Mouse (Mus musculus) myocyte (in vitro differentiated cells): ENCODE measurements around the gene Ubtf. TPM values are rescaled to one million over a fixed set of nuclear protein-coding genes. Genes with fewer than 3 reads are reported as not detected.

Source experiments
- H3K27me3 ChIP-seq: one replicate; pipeline ENCODE4 v1.6.1; 2011; ENCODE audit not compliant: control insufficient read depth, insufficient read depth, insufficient read length
- H3K36me3 ChIP-seq: one replicate; pipeline ENCODE4 v1.6.1; 2011; ENCODE audit not compliant: control insufficient read depth, insufficient read depth
- H3K4me2 ChIP-seq: one replicate; pipeline ENCODE4 v1.6.1; 2011; ENCODE audit warnings: low read depth, control low read depth
- H3K4me3 ChIP-seq: one replicate; pipeline ENCODE4 v1.5.1; 2011; ENCODE audit warnings: mild to moderate bottlenecking, control low read depth, moderate library complexity
- H3K79me2 ChIP-seq: one replicate; pipeline ENCODE4 v1.6.1; 2011; ENCODE audit not compliant: control insufficient read depth, insufficient read depth
- H3ac ChIP-seq: one replicate; pipeline ENCODE4 v1.6.1; 2011; ENCODE audit not compliant: control insufficient read depth, insufficient read length
- CEBPB ChIP-seq: IDR thresholded peaks from 2 replicates; pipeline ENCODE4 v1.6.1; 2011; ENCODE audit warnings: mild to moderate bottlenecking, moderate library complexity; ENCODE audit not compliant: poor library complexity, insufficient read depth, severe bottlenecking
- E2F4 ChIP-seq: IDR thresholded peaks from one replicate; pipeline ENCODE4 v1.6.1; 2011; ENCODE audit warnings: mild to moderate bottlenecking, control low read depth, moderate library complexity; ENCODE audit not compliant: insufficient read depth
- MAX ChIP-seq: IDR thresholded peaks from one replicate; pipeline ENCODE4 v1.6.1; 2011; ENCODE audit warnings: low read depth, mild to moderate bottlenecking, control low read depth
- MYOD1 ChIP-seq, 3 experiments: IDR thresholded peaks; one replicate each; pipeline ENCODE4 v1.6.1; 2011; ENCODE audit warnings: control low read depth in 2 of 3, low read depth in 2 of 3, mild to moderate bottlenecking in 2 of 3, moderate library complexity in 1 of 3; ENCODE audit not compliant: insufficient read length in 2 of 3, control insufficient read depth in 1 of 3
- MYOG ChIP-seq, 3 experiments: IDR thresholded peaks; one replicate each; pipeline ENCODE4 v1.6.1; 2011; ENCODE audit warnings: control low read depth in 2 of 3, low read depth in 2 of 3, mild to moderate bottlenecking in 2 of 3; ENCODE audit not compliant: insufficient read length in 2 of 3, control insufficient read depth in 1 of 3, insufficient read depth in 1 of 3
- POLR2A ChIP-seq: IDR thresholded peaks from one replicate; pipeline ENCODE4 v1.6.1; 2011; ENCODE audit warnings: low read depth, mild to moderate bottlenecking, control low read depth, moderate library complexity; ENCODE audit not compliant: insufficient read length
- POLR2AphosphoS2 ChIP-seq: IDR thresholded peaks from one replicate; pipeline ENCODE4 v1.6.1; 2011; ENCODE audit warnings: low read depth, control low read depth; ENCODE audit not compliant: insufficient read length
- REST ChIP-seq: IDR thresholded peaks from one replicate; pipeline ENCODE4 v1.6.1; 2011; ENCODE audit warnings: mild to moderate bottlenecking, control low read depth, moderate library complexity; ENCODE audit not compliant: insufficient read depth, insufficient read length
- SRF ChIP-seq: IDR thresholded peaks from one replicate; pipeline ENCODE4 v1.6.1; 2011; ENCODE audit warnings: low read depth; ENCODE audit not compliant: control insufficient read depth, insufficient read length
- TCF12 ChIP-seq: IDR thresholded peaks from one replicate; pipeline ENCODE4 v1.6.1; 2011; ENCODE audit warnings: mild to moderate bottlenecking, control low read depth; ENCODE audit not compliant: poor library complexity, insufficient read depth, severe bottlenecking
- TCF3 ChIP-seq: IDR thresholded peaks from one replicate; pipeline ENCODE4 v1.6.1; 2011; ENCODE audit warnings: low read depth, control low read depth; ENCODE audit not compliant: insufficient read length
- USF1 ChIP-seq: IDR thresholded peaks from one replicate; pipeline ENCODE4 v1.6.1; 2011; ENCODE audit warnings: low read depth, mild to moderate bottlenecking, control low read depth, moderate library complexity
- polyA plus RNA-seq: library from polyadenylated mRNA; unstranded; fragments of >200 nt; fragmentation: generic; extraction: Trizol; gene quantifications from one replicate; pipeline ENCODE4 v1.2.1, GENCODE M21; 2012; ENCODE audit warnings: missing spikeins

Gene Ubtf
- polyA plus RNA-seq, 1 experiment: 58.6 TPM

- TF ChIP-seq REST: no peak
- H3K4me2 ChIP-seq: no peak overlapping the region
- H3K79me2 ChIP-seq: no peaks in the 10 kb centered on the region
- no peak overlapping the region for H3K4me3 ChIP-seq
- H3K27me3 ChIP-seq: peaks cover 22% of the 10 kb centered on the region
- no peak overlapping the region for H3ac ChIP-seq
- H3K36me3 ChIP-seq: no peaks in the 10 kb centered on the region
Observed at GRCm38 (mm10) chr11:102327839-102328238, 8.3 kb upstream of the Ubtf start.

DNA sequence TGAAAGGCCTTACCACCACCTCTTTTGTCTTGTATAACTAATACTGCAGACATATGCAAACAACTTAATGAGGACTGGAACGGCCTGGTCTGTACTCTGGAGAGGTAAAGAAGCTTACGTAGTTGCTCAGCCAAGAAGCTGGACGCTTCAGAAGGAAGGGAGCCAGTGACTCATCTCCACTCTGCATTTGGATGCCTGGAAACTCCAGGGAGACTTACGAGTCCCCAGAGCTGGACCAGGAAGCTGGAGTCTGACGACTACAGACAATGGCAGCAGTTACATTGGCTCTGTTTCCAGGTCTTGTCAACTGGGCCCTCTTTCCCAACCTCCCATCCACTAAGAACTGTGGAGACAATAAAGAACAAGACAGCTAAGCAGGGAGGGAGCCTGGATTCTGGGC, 7.7 kb upstream of the Ubtf start:
- no peak for TF ChIP-seq USF1
- no peak for TF ChIP-seq TCF12
- no peak for TF ChIP-seq CEBPB
- no peak for TF ChIP-seq E2F4
- no peak for TF ChIP-seq POLR2AphosphoS2
- no peak for TF ChIP-seq POLR2A
- no peak for TF ChIP-seq REST
- no peak for TF ChIP-seq SRF
- TF ChIP-seq MYOD1 (IDR thresholded peaks at IDR 0.05; ENCODE audit: control insufficient read depth in 1 of 3, insufficient read length in 2 of 3, low read depth in 2 of 3): no peak
- no peak for TF ChIP-seq TCF3
- TF ChIP-seq MAX: no peak
- TF ChIP-seq MYOG (IDR thresholded peaks at IDR 0.05; ENCODE audit: control insufficient read depth in 1 of 3, insufficient read depth in 1 of 3, insufficient read length in 2 of 3, low read depth in 2 of 3): no peak
- Histone ChIP-seq H3K4me3 (no peak overlapping the region), H3K36me3 (no peaks in the 10 kb centered on the region), H3K4me2 (no peak overlapping the region), H3K79me2 (no peaks in the 10 kb centered on the region), H3K27me3 (peaks cover 16% of the 10 kb centered on the region), H3ac (no peak overlapping the region)

- Histone ChIP-seq H3ac (no peak overlapping the region), H3K4me2 (no peak overlapping the region), H3K36me3 (no peaks in the 10 kb centered on the region), H3K4me3 (no peak overlapping the region), H3K79me2 (peaks cover 2% of the 10 kb centered on the region), H3K27me3 (peaks cover 12% of the 10 kb centered on the region)
- no peak for TF ChIP-seq TCF12
- no peak for TF ChIP-seq MYOG (IDR thresholded peaks at IDR 0.05; ENCODE audit: control insufficient read depth in 1 of 3, insufficient read depth in 1 of 3, insufficient read length in 2 of 3, low read depth in 2 of 3)
- no peak for TF ChIP-seq MYOD1 (IDR thresholded peaks at IDR 0.05; ENCODE audit: control insufficient read depth in 1 of 3, insufficient read length in 2 of 3, low read depth in 2 of 3)
- TF ChIP-seq CEBPB: no peak
- no peak for TF ChIP-seq REST
- no peak for TF ChIP-seq SRF
- TF ChIP-seq MAX: no peak
- TF ChIP-seq TCF3: no peak
- TF ChIP-seq POLR2AphosphoS2: no peak
- no peak for TF ChIP-seq E2F4
- TF ChIP-seq USF1: no peak
- no peak for TF ChIP-seq POLR2A
Observed at GRCm38 (mm10) chr11:102323516-102323915, 4.0 kb upstream of the Ubtf start.

DNA sequence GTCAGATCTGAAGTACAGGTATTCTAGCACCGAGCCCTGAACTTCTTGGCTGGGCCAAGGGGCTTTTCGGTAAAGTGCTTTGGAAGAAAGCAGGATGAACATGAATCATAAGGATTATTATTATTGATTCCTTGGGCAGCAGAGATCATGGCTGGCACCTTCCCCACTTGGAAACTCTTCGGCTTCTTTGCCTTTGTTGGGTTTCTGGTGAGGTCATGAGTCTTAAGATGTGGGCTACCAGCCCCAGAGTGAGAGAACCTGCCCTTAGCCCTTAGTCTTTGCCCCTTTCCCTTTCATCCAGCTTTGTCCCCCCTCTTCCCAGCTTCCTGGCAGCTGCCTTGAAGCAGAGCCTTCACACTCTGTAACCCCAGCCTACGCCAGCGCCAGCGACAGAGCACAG, 2.4 kb upstream of the Ubtf start:
- peak; percentile 19 for TF ChIP-seq POLR2AphosphoS2
- no peak for TF ChIP-seq MYOD1 (IDR thresholded peaks at IDR 0.05; ENCODE audit: control insufficient read depth in 1 of 3, insufficient read length in 2 of 3, low read depth in 2 of 3)
- H3K4me3 ChIP-seq: no peak overlapping the region
- H3K27me3 ChIP-seq: peaks cover 9% of the 10 kb centered on the region
- peaks cover 5% of the 10 kb centered on the region for H3K79me2 ChIP-seq
- no peaks in the 10 kb centered on the region for H3K36me3 ChIP-seq
- H3ac ChIP-seq: no peak overlapping the region
- no peak overlapping the region for H3K4me2 ChIP-seq

- H3K36me3 ChIP-seq: no peaks in the 10 kb centered on the region
- TF ChIP-seq MYOG (IDR thresholded peaks at IDR 0.05; ENCODE audit: control insufficient read depth in 1 of 3, insufficient read depth in 1 of 3, insufficient read length in 2 of 3, low read depth in 2 of 3) (no peak), POLR2A (peak; percentile 55), POLR2AphosphoS2 (peak; percentile 81)
- H3K4me2 ChIP-seq: peak overlapping the region; percentile 89
- H3ac ChIP-seq: peak overlapping the region; percentile 98
- peaks cover 14% of the 10 kb centered on the region for H3K79me2 ChIP-seq
- no peaks in the 10 kb centered on the region for H3K27me3 ChIP-seq
- peak overlapping the region; percentile 75 for H3K4me3 ChIP-seq
Observed at GRCm38 (mm10) chr11:102320686-102321005, 1.1 kb upstream of the Ubtf start.

DNA sequence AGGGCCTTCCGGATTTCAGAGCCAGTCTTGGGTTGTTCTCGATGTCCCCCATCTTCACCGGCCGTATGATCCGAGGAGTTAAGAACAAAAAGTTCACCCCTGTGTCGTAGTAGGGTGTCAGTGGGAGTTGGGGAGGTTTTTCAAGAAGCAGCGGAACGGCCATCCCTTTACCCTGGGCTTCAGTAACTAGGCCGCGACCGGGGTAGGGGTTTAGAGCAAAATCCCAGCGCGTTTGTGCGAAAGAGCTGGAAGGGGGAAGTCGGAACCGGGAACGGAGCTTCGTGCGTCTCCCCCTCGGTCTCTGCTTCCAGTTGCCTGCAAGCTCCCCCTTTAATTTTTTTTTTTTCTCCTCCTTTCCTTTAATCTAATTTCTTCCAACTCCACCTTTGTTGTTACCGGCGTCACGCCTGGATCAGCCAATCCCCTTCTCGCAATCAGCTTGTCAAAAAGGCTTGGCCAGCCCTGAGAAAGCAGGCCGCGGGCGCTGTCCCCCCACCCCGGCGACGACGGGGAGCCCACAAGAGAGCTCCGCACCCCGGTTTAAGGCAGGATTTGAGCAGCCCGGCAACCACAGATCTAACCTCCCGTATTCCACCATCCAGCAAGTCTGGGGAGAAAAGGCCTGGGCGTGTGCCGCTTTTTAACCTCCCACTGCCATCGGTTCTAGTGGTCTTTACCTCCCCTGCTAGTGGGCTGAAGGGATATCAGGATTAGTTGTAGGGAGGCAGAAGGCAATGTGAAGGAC, 571 bp upstream of the Ubtf start:
- peak overlapping the region; percentile 75 for H3K4me3 ChIP-seq
- peaks cover 17% of the 10 kb centered on the region for H3K79me2 ChIP-seq
- H3K36me3 ChIP-seq: no peaks in the 10 kb centered on the region
- H3K4me2 ChIP-seq: peak overlapping the region; percentile 89
- H3K27me3 ChIP-seq: no peaks in the 10 kb centered on the region
- H3ac ChIP-seq: peak overlapping the region; percentile 98
- TF ChIP-seq CEBPB: no peak
- no peak for TF ChIP-seq SRF
- peak; percentile 73 for TF ChIP-seq POLR2AphosphoS2
- TF ChIP-seq E2F4: no peak
- peak; percentile 71 for TF ChIP-seq POLR2A
- no peak for TF ChIP-seq REST
